Mouse (Mus musculus): ENCODE data around the gene Nrbf2.

The Nrbf2 gene

DNA sequence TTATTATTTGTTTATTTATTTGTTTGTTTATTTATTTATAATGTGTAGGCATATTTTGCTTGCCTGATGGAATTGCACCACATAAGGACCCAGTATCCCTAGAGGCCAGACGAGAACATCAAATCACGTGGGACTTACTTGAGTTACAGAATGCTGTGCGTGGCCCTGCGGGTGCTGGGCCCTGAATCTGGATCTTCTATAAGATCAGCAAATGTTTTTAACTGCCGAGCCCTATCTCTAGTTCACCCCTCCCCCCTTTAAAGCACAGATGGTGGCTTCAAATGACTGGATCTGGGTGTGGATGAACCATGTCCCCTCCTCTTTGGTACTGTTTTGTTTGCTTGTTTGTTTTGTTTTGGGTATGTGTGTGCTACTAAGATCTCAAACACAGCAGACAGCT lies 10.2 kb upstream of the Nrbf2 start:
- DNase-seq (ENCODE audit: low read depth, low spot score), result no peak

DNA sequence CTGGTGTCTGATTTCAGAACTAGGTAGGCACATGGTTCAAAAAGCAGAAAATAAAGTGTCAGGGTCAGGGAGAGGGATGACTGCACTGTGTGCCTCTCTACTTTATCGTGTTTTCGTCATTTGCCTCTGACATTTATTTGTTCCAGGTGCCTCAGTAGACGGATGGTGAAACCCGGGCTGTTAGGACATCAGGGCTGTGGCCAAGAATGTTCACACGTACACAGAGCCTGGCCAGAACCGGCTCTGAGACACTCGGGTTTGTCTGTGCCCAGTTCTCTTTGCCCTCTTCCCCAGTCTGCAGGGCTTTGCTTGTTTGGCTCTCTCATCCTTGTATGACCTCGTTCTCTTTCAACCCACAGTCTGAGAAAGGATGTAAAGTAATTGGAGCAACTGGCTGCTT lies 6.0 kb upstream of the Nrbf2 start:
- no peak for DNase-seq (ENCODE audit: low read depth, low spot score)

DNA sequence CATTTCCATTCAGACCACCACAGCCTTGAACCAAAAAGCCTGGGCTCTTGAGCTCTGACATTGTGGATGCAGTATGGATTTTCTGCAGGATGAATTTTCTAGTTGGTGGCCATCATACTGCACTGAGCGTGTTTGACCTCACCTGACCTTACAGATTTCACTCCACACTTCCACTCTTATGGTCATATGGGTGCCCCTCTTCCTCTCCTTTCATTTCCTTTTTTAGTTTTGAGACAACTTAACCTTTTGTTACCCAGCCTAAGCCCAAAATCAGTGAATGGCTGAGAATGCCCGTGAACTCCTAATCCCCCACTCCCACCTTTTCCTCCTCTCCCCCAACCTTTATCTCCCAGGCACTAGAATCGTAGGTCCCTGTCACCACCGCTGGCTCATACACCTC lies 5.5 kb upstream of the Nrbf2 start:
- DNase-seq (ENCODE audit: low read depth, low spot score), result peak; percentile 40

DNA sequence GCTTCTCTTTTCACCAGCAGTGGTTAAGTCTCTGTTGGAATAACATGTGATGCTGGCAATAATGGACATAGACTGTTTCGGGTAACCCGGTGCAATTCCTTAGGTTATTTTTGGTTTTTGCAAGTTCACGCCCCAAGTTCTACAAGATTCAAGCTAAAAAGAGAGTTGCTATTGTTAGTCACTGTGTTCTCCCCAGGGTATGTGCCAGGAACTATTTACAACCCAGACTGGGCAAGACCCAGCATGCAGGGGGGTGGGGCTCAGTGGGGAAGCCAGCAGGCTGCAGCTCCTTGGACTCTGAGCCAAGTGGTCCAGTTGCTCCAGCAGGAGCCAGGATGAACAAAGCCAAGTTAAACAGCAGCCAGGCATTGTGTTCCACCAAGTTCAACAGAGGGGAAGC lies 2.8 kb upstream of the Nrbf2 start:
- DNase-seq (ENCODE audit: low read depth, low spot score), result no peak

- DNase-seq (ENCODE audit: low read depth, low spot score), result peak; percentile 64
These were observed 337 bp downstream of the Nrbf2 start for GRCm38 (mm10) chr10:67284761-67285175.

DNA sequence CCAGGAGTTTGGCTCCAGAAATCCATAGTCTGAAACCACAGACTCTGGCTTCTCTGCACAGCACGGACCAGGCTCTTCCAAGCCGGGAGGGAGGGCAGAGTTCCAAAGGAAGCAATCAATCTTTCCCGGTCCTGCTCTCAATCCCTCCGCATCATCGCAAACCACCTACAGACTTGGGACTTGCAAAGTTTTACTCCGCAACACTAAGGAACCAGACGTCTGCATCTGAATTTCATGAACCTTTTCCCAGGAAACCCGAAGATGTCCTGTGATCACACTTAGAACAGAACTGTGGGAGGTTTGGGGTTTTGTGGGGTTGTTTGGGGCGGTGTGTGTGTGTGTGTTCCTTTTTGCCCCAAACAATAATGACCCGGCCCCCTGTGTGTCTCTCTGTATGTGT lies 794 bp downstream of the Nrbf2 start:
- DNase-seq (ENCODE audit: low read depth, low spot score), result no peak

- DNase-seq (ENCODE audit: low read depth, low spot score), result no peak
These were observed 1.6 kb downstream of the Nrbf2 start for GRCm38 (mm10) chr10:67283516-67283915.

DNA sequence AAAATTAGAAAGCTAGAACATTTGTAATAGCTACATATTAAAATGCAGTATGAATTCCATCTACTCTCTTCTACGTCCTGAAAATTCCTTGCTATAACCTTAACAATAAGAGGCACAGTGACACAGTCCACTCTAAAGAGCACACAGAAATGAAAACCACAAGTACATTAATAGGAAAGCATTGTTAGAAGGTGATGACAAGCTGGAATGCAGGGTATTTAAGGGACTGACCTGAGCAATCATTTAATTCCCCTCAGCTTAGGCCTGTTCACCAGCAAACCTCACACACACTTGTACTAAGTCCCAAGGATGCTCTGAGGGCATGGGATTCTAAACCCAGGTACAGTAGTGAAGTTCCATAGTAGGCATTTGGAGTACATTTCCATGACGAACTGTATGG lies 2.6 kb downstream of the Nrbf2 start:
- DNase-seq (ENCODE audit: low read depth, low spot score), result no peak

DNA sequence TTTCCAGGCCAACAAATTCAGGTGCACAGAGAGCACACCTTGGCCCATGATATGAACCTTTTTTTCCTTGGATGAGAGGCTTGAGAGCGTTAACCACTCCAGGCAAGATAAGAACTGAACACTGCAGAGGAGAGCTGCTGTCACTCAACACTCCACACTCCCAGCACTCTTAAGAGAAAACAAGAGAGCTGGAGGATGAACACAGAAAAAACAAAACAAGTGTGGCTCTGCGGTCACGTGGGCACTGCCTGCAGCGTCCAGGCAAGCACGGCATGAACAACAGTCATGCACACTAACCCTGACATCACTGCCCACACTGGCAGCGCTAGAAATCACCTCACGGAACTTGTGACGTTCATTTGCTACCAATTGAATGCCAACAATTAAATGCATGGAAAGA lies 3.3 kb downstream of the Nrbf2 start:
- DNase-seq (ENCODE audit: low read depth, low spot score), result no peak

- no peak for DNase-seq (ENCODE audit: low read depth, low spot score)
These were observed 9.2 kb downstream of the Nrbf2 start for GRCm38 (mm10) chr10:67275916-67276315.

GRCm38 (mm10) chr10:67264852-67265251 lies 20.3 kb downstream of the Nrbf2 start:
- DNase-seq (ENCODE audit: low read depth, low spot score), result peak; percentile 45

DNA sequence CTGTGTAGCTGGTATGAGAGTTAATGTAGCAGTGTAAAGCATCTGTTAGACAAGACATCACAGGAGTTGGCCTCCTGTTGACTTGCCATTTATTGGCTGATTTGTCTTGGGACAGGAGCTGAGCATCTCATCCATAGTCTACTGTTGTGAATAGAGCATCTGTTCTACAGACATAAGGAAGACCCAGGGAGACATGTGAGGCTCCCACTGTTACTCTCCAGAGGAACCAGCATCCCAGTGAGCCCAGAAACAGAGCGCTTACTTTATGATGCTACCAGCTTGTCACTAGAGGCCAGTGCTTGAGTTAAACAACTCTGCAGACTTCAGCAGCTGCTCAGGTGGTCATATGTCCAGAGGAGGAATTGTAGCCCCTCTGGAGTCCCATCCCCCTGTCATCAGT lies 32.0 kb downstream of the Nrbf2 start:
- no peak for DNase-seq (ENCODE audit: low read depth, low spot score)

- no peak for DNase-seq (ENCODE audit: low read depth, low spot score)
These were observed 32.8 kb downstream of the Nrbf2 start for GRCm38 (mm10) chr10:67252353-67252752.

- DNase-seq (ENCODE audit: low read depth, low spot score), result no peak
These were observed 34.3 kb downstream of the Nrbf2 start for GRCm38 (mm10) chr10:67250846-67251245.

DNA sequence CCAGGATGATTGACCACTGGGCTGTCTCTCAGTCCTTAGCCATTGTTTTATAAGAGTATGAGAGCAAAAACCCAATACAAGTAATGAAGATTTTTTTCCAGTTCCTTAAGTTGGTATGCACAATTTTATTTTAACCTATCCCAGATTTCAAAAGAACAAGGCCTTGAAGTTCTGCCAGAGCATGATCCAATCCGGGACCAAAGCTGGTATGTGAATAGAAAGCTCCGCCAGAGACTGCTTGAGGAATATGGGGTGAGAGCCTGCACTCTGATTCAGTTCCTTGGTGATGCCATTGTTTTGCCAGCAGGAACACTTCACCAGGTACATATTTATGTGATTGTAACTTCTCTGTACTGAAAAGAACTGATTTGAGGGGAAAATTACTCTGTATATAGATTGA lies 35.6 kb downstream of the Nrbf2 start:
- DNase-seq (ENCODE audit: low read depth, low spot score), result no peak

DNA sequence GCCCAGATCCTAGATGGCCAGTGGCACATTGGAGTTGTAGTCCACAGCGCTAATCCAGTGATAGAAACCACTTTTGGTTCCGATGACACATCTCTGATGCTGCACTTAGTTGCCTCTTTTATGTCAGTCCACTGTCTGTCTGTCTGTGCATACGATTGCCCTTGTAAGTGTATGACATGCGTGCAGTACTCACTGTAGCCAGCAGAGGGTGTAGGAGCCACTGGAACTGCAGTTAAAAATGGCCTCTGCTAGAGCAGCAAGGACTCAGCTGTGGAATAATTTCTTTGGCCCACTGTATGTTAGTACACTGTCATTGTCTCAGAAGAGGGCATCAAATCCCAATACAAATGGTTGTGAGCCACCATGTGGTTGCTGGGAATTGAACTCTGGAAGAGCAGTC lies 38.0 kb downstream of the Nrbf2 start:
- peak; percentile 65 for DNase-seq (ENCODE audit: low read depth, low spot score)

GRCm38 (mm10) chr10:67230439-67230838 lies 54.7 kb downstream of the Nrbf2 start:
- DNase-seq (ENCODE audit: low read depth, low spot score), result no peak

GRCm38 (mm10) chr10:67226543-67226942 lies 58.6 kb downstream of the Nrbf2 start:
- DNase-seq (ENCODE audit: low read depth, low spot score), result no peak

DNA sequence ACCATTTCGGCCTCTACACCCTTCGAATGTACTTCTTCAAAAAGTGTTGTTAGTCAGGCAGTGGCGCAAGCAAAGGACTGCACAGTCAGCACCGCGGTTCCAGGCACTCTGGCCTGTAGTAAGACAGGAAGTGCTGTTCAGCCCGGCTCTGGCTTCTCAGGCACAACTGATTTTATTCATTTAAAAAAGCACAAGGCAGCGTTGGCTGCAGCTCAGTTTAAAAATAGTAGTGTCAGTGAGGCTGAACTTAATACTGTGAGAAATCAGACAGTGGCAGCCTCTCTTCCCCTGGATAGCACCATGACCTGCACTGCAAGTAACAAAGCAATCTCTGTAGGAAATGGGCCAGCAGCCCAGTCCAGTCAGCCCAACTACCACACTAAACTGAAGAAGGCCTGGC lies 59.0 kb downstream of the Nrbf2 start:
- DNase-seq (ENCODE audit: low read depth, low spot score), result no peak

GRCm38 (mm10) chr10:67225528-67225927 lies 59.6 kb downstream of the Nrbf2 start:
- no peak for DNase-seq (ENCODE audit: low read depth, low spot score)

DNA sequence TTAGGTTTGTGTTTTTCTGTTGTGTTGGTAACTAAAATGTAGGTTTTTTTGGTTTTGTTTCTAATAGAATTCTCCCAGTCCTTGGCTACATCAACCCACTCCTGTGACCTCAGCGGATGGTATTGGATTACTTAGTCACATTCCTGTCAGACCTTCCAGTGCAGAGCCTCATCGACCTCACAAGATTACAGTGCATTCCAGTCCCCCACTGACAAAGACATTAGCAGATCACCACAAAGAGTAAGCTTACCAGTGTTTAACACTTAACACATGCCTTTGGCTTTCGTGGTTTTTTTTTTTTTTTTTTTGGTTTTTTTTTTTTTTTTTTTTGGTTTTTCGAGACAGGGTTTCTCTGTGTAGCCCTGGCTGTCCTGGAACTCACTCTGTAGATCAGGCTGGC lies 61.2 kb downstream of the Nrbf2 start:
- DNase-seq (ENCODE audit: low read depth, low spot score), result no peak

DNA sequence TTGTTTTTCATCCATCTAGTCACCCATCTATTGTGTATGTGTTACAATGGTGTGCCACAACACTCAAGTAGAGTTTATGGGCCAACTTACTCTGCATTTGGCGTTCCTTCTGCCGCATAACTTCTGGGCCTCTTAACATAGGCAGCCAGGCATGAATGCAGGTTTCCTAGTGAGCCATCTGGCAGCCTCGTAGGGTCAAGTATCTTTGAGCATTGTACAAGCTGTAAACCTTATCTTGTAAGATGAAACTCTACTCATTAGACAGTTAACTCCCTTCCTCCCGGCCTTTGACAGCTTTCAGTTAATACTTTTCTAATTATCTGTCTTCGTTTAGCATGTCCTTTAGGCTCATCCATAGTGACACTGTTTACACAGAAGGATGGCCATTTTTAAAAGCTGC lies 63.8 kb downstream of the Nrbf2 start:
- no peak for DNase-seq (ENCODE audit: low read depth, low spot score)

DNA sequence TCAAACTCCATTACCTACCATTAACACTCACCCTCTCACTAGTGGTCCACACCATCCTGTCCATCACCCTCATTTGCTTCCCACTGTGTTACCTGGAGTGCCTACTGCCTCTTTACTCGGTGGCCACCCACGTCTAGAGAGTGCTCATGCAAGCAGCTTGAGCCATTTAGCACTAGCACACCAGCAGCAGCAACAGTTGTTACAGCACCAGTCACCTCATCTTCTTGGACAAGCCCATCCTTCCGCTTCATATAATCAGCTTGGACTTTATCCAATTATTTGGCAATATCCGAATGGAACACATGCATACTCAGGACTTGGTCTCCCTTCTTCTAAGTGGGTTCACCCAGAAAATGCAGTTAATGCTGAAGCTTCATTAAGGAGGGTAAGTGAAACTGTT lies 64.9 kb downstream of the Nrbf2 start:
- no peak for DNase-seq (ENCODE audit: low read depth, low spot score)

- DNase-seq (ENCODE audit: low read depth, low spot score), result no peak
These were observed 66.1 kb downstream of the Nrbf2 start for GRCm38 (mm10) chr10:67218873-67219565.

All from A20 (cell line).